Mouse (Mus musculus) mouse embryonic stem cell (cell line): ENCODE results near the gene Dgkg.

Experiments
- in situ Hi-C, 2 experiments: fragments of 300-500 bp; cut with MboI; formaldehyde crosslinking; loops; 1 replicate in 1 of 2; 3 replicates in 1 of 2; pipeline ENCODE4 v1.14.3; 2019 to 2020; ENCODE audit warnings: low sequenced_read_pairs in 2 of 2, low pct_unique_long_range_greater_than_20kb in 1 of 2, mixed read lengths in 1 of 2; ENCODE audit not compliant: unreplicated experiment in 1 of 2

Dgkg gene

DNA sequence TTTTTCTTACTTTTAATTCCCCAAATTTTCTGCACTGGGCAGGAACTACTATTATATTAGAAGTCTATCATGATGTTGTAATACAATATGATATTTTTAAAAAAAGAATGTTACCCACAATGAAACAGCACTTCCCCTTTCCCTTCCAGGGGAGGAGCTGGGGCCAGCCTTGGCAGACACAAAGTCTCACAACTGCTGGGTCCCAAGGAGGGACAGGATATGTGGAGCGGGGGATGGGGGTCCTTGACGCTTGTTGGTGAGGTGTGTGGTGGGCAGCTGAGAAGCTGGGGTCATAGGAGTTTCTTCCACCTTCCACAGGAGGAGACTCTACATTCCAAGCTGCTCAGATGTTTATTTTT, 2.6 kb downstream of the Dgkg start:
- in situ Hi-C loops: no loop called here

DNA sequence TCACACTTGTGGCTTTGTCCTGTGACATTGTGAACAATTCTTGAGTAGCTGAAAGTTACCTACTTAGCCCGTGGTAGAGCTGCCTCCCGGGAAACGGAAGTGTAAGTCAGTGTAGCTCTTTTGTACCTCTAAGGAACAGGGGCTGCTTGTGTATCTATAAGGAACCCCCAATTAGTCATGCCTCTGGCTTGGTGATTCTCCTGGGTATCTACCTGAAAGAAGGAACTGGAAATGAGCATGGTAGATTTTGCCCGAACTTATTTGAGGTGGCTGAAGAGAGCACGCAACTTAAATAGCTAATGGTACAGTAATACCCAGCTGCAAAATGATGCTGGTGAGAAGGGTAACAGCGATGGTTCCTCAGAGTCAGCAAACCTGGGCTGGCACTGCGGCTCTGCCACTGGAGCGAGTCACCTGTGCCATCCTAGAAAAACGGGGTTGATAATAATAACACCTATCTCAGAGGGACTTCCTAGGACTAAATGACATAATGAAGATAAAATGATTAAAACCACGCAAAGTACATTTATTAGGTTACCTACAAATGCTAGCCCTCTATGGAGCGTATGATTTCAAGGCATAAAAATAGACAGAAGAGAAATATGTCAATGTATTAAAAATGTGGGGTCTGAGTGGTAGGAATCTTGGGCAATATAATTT, 3.1 kb downstream of the Dgkg start:
- in situ Hi-C loops: no loop called here

DNA sequence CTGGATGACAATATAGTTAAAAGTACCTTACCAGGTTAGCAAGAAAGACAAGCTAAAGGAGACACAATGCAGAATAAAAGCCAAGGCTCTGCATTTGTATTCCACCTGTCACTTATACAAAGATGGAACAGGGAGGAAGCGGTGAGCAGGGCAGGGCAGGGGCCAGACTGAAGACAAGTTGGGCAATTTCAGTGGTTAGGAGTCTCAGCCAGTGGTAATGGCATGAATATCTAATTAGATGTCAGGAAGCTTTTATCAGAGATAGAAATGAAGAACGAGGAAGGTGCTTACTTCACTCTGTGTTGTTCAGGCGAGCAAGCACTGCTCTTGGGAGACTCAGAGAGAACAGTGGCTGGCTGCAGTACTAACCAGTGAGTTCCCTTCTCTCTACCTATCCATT, 5.8 kb downstream of the Dgkg start:
- in situ Hi-C loops: no loop called here

DNA sequence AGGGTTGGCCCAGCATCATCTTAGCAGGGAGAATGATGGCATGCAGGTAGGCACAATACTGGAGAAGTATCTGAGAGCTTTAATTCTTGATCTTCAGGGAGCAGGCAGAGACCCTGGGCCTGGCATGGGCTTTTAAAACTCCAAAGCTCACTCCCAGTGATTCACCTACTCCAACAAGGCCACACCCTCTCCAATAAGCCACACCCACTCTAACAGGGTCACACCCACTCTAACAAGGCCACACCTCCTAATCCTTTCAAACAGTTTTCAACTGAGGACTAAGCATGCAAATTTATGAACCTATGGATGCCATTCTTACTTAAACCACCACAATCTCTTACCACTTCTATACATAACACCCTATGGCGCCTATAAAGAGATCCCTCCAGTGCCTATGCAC, 11.8 kb downstream of the Dgkg start:
- in situ Hi-C loops: no loop called here

DNA sequence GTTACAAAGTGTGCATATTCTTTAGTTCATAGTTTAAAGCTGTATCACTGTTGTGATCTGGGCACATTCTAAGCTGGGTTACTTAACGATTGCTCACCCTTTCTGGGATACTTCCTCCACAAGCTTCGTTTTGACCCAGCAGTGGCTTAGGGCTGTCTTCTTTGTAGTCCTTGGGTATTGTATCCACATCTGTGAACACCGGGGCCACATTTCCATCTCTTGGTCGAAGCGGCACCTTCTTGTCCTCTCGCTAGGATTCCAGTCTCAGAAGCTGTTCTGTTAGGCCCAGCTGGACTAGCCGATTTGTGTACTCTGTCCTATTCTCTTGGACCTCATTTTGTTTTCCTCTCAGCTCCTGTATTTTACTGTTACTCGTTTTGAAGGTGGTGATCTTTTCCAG, 13.6 kb downstream of the Dgkg start:
- in situ Hi-C loops: no loop called here

DNA sequence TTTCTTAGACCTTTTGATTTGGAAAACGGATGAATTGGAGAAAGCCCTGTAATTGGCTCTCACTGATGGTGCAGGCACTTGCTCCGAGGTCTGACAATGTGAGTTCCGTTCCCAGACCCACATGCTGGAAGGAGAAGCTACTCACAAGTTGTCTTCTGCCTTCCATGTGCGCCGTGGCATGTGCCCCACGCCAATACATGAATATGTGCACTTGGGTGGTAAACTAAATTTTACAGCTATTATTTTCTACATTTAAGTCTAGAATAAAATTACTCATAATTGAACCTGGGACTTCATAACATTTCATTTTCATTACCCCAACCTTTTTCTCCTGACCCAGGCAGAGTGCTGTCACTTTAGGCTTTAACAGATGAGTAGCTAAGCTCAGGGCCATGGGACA, 14.1 kb downstream of the Dgkg start:
- in situ Hi-C loops: no loop called here

DNA sequence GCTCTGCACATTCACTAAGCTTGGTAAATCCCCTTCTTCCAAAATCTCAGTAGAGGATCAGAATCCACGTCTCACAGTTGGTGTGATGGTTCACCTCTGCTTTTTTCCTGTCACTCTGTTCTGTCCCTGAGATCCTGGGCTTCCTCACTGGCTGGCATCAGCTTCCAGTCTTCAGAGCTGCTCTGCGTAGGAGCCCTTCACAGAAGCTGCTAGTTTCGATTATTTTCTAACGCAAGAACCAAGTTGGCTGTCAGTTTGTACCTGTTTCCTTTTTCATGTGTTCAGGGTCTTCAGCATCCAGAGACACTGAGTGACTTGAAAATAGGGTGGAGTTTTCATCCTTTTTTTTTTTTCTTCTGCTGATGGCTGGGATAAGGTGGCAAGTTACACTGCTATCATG, 15.0 kb downstream of the Dgkg start:
- in situ Hi-C loops: no loop called here

DNA sequence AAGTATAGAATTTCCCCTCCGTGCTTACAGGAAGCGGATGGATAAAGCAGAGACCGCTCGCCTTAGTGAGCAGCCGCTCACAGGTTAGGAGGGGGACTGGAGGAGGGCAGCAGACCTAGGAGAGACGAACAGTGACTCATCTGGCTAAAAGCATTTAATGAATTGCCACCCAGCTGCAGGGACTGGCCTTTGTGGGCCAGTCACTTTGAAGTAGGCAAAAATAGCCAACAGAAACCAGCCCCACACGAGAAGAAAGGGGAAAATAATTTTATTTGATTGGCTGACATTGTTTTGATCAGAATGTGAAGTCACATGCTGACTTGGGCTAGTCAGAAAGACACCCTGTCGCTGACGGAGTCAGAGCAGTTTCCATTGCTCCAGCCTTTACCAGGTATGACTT, 15.4 kb downstream of the Dgkg start:
- in situ Hi-C loops: no loop called here

DNA sequence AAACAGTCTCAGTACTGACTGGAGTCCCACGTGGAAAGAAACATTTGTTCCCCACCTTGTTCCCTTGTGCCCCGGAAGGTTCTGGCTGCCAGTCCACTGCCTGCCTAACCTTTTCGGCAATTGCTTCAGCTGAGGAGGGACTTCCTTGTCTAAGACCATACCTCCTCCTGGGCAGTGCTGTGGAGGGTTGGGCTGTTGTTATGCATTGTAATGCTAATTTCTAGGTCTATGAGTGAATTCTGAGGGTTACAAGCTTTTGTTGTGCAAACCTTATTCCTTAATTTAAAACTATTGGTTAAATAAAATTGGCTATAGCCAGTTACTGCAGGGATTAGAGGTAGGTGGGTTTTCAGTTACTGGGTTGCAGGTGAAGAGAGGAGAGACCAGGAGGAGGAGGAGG, 19.7 kb downstream of the Dgkg start:
- in situ Hi-C loops: no loop called here

DNA sequence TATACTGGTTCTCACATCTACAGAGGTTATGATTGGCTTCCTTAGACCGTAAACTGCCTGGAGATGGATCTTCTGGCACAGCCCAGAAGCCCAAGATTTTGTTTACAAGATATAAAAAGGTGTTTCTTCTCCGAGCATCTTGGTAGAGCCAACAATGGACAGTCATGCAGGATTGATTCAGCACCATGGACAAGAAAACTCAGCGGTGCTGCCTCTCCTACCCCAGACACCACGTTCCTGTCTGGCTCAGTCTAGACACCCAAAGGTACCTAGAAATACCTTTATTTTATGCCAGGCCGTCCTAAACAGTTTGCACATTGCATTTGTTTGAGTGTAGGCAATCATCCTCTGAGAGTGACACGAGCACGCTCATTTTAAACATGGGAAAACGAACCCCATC, 21.3 kb downstream of the Dgkg start:
- in situ Hi-C loops: no loop called here

DNA sequence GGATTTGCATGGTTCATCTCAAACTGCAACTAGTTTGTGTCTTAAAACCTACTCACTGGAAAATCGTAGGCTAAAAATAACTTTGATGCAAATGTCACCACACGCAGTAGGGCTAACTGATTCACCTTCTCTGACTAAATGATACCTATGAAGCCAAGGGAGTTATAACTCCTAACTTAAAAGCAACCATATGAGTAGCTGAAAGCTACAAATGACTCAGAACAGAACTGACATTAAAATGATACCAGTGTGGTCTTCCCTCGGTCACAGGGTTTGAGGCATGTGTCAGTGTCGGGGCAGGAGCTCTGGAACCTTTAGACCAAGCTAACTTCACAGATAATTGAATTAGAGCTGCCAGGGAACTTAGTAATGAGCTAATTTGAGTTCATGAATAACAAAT, 24.0 kb downstream of the Dgkg start:
- in situ Hi-C loops: no loop called here

DNA sequence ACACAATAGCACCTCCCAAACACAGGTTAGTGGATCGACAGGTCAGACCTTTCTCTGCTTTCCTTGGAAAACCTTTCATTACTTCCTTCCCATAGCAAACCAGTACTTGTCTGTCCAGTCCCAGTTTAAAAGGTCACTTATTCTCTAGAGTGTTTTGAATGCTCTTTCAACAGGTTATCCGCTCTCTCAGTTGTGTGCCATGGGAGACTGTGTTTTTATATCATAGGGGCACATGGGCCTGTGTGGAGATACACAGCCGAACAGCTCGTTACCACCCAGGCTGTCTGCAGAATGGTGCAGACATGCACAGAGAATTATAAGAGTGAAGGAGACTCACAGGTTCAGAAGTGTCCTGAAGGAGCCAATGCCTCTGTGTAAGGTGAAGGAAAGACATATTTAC, 26.7 kb downstream of the Dgkg start:
- in situ Hi-C loops: no loop called here

DNA sequence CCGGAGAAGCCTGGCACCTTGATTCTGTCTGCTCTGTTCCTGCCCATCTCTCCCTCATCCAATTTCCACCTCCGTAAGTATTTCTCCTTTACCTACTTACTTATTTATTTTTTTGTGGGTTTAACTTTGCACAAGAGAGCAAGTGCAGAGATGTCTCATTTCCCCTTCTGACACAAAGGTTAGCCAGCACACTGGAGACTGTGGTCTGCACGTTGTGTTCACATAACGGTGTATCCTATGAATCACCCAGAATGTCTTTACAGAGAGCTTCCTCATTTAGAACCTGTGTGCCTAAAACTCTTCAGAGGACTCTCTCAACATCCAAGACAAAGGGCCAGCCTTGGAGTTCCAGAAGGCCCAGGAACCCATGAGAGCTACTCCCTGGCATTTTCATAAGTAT, 27.1 kb downstream of the Dgkg start:
- in situ Hi-C loops: no loop called here

DNA sequence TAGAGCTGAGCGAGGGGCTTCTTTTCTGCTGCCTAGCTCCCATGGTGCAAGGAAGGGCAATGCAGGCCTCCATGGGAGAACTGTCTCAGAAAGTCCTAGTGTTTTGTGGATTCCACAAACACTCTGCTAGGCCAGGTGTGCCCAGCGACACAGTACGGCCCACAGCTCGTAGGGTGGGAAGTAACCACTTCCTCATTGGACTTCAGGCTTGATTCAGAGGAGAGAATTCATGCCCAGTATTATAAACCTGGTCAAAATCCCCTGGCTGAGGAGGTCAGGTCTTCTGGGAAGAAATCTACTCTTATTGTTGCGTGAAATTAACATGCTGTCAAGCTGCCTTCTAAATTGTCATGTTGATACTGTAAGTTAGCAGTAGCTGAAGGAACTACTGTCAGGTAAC, 31.0 kb downstream of the Dgkg start:
- in situ Hi-C loops: no loop called here

DNA sequence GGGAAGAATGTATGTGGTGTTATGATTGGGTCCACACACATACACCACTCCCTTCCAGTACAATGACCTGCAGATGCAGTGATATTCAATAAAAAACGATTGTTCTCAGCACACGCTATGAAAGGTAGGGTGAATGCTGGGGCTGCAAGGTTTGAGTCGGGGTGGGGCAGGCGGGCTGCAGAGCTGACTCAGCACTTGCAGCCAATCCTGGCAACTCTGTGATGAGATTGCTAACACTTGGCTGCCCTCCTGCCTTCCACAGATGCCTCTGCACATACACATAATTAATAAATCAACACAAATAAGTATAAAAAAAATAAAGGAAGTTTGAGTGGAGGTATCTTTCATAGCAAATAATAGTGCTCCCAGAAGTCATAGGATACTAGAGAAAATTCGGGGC, 31.6 kb downstream of the Dgkg start:
- in situ Hi-C loops: no loop called here

DNA sequence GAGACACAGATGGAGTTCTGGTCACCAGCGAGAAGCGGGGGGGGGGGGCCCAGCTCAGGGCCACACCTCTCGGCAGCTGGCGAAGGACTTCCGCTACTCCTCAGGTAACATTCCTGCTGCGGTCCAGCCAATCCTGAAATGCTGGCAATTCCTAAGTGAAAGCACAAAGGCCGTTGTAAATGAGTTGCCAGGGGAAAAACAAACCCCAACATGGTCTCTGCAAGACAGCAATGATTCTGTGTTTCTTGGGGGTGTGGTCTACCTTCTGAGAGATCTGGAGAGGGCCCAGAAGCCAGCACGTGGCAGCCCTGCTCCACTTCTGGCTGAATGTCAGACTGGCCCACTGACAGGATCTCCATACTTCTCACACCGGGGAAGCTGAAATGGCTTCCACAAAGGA, 34.7 kb downstream of the Dgkg start:
- in situ Hi-C loops: no loop called here

DNA sequence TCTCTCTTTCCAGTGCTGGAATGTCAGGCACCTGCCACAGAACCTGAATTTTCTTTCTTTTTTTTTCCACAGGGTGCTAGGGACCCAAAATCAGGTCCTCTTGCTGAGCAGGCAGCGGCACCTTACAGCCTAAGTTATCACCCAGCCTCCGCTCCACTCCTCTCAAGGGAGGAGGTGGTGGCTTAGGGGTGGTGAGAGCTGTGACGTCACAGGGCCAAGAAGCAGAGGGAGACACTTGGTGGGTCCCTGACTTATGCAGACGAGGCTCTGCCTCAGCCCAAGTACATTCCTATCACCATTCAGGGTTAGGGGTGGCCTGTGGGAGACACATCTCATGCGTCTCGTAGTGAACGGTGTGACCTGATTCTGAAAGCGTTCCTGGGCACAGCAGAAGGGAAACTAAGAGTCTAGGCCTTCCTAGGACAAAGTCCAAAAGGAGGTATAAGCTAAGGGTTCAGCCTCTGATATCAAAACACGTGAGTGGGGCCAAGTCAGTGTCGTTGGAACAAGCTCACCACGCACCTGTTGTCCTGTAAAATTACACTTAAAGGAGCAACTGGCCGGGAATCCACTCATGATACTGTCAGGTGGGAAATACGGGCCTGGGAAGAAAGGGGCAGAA, 35.6 kb downstream of the Dgkg start:
- in situ Hi-C loops: no loop called here

DNA sequence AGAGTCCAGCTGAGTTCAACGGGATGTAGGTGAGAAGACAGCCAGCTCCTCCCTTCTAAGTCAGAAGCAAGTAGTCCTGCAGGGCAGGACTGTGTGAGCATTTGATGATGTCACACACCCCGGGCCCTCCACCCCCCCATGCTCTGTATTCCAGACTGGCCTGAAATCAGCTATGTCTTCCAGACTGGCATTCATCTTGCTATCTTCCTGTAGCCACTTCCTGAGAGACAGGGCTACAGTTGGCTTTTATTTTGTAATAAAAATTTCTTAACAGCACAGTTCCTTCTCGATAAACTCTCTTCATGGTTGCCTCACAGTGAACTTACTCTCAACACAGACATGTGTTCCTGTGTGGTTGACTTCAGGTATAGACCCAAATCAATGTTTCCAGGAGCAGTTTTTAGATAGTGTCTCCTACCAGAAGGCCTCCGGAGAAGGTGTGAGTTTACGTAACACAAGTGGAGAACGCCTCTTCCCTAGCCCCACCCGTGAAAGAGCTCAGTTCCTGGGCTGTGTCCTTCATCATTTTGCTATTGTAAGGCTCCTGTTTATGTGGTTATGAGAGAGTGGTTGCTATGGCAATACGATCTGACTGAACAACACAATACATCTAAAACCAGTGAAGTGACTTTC, 38.5 kb downstream of the Dgkg start:
- in situ Hi-C loops: no loop called here

DNA sequence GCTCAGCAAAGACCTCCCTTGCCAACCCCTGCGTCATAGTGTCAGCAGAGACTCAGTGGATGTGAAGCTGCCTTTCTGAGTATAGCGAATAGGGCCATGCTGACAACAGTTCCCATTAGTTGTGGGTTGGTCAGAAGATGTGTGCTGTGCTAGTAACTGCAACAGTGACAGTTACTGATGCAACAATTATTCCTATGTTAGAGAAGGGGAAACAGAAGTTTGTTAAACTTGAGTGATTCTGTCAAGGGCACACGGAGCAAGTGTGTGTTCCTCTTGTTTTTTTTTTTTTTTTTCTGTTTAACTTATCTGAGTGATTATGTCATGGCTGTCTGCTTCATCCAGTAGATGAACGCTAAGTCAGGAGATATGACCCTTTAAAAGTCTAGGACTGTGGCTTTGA, 41.2 kb downstream of the Dgkg start:
- in situ Hi-C loops: no loop called here
